Mouse (Mus musculus): ENCODE results near the gene Tnr. TPM values are rescaled to one million over a fixed set of nuclear protein-coding genes. Genes with fewer than 3 reads are reported as not detected.

Gene Tnr
- polyA plus RNA-seq, 1 experiment = not detected

- no peak overlapping the region for H3K4me3 ChIP-seq (ENCODE audit: insufficient read depth, low read depth, low read length)
- no peaks in the 10 kb centered on the region for H3K4me1 ChIP-seq (ENCODE audit: control insufficient read depth, insufficient read depth, insufficient read length, low read length)
- no peak overlapping the region for H3K27ac ChIP-seq (replicated peaks; ENCODE audit: low read depth, low read length)
Measured at GRCm38 (mm10) chr1:159632558-159632957, 109.0 kb downstream of the Tnr start.

GRCm38 (mm10) chr1:159639408-159639807, 115.8 kb downstream of the Tnr start:
- H3K4me3 ChIP-seq (ENCODE audit: insufficient read depth, low read depth, low read length) = no peak overlapping the region
- no peak overlapping the region for H3K27ac ChIP-seq (replicated peaks; ENCODE audit: low read depth, low read length)
- H3K4me1 ChIP-seq (ENCODE audit: control insufficient read depth, insufficient read depth, insufficient read length, low read length) = no peaks in the 10 kb centered on the region

- no peak overlapping the region for H3K4me3 ChIP-seq (ENCODE audit: insufficient read depth, low read depth, low read length)
- no peak overlapping the region for H3K27ac ChIP-seq (replicated peaks; ENCODE audit: low read depth, low read length)
- H3K4me1 ChIP-seq (ENCODE audit: control insufficient read depth, insufficient read depth, insufficient read length, low read length) = no peaks in the 10 kb centered on the region
Measured at GRCm38 (mm10) chr1:159645719-159646118, 122.2 kb downstream of the Tnr start.

- Histone ChIP-seq H3K4me3 (ENCODE audit: insufficient read depth, low read depth, low read length) (no peak overlapping the region), H3K4me1 (ENCODE audit: control insufficient read depth, insufficient read depth, insufficient read length, low read length) (no peaks in the 10 kb centered on the region), H3K27ac (replicated peaks; ENCODE audit: low read depth, low read length) (no peak overlapping the region)
Measured at GRCm38 (mm10) chr1:159650486-159650885, 126.9 kb downstream of the Tnr start.

GRCm38 (mm10) chr1:159655241-159655640, 131.7 kb downstream of the Tnr start:
- H3K27ac ChIP-seq (replicated peaks; ENCODE audit: low read depth, low read length) = no peak overlapping the region
- H3K4me1 ChIP-seq (ENCODE audit: control insufficient read depth, insufficient read depth, insufficient read length, low read length) = no peaks in the 10 kb centered on the region
- no peak overlapping the region for H3K4me3 ChIP-seq (ENCODE audit: insufficient read depth, low read depth, low read length)

- Histone ChIP-seq H3K27ac (replicated peaks; ENCODE audit: low read depth, low read length) (no peak overlapping the region), H3K4me1 (ENCODE audit: control insufficient read depth, insufficient read depth, insufficient read length, low read length) (no peaks in the 10 kb centered on the region), H3K4me3 (ENCODE audit: insufficient read depth, low read depth, low read length) (no peak overlapping the region)
Measured at GRCm38 (mm10) chr1:159657856-159658542, 134.4 kb downstream of the Tnr start.

GRCm38 (mm10) chr1:159660620-159661501, 137.3 kb downstream of the Tnr start:
- Histone ChIP-seq H3K4me3 (ENCODE audit: insufficient read depth, low read depth, low read length) (no peak overlapping the region), H3K4me1 (ENCODE audit: control insufficient read depth, insufficient read depth, insufficient read length, low read length) (no peaks in the 10 kb centered on the region), H3K27ac (replicated peaks; ENCODE audit: low read depth, low read length) (no peak overlapping the region)

- Histone ChIP-seq H3K27ac (replicated peaks; ENCODE audit: low read depth, low read length) (no peak overlapping the region), H3K4me1 (ENCODE audit: control insufficient read depth, insufficient read depth, insufficient read length, low read length) (no peaks in the 10 kb centered on the region), H3K4me3 (ENCODE audit: insufficient read depth, low read depth, low read length) (no peak overlapping the region)
Measured at GRCm38 (mm10) chr1:159664496-159664895, 140.9 kb downstream of the Tnr start.

GRCm38 (mm10) chr1:159664945-159665344, 141.4 kb downstream of the Tnr start:
- H3K4me3 ChIP-seq (ENCODE audit: insufficient read depth, low read depth, low read length) = no peak overlapping the region
- no peak overlapping the region for H3K27ac ChIP-seq (replicated peaks; ENCODE audit: low read depth, low read length)
- H3K4me1 ChIP-seq (ENCODE audit: control insufficient read depth, insufficient read depth, insufficient read length, low read length) = no peaks in the 10 kb centered on the region

- Histone ChIP-seq H3K4me3 (ENCODE audit: insufficient read depth, low read depth, low read length) (no peak overlapping the region), H3K27ac (replicated peaks; ENCODE audit: low read depth, low read length) (no peak overlapping the region), H3K4me1 (ENCODE audit: control insufficient read depth, insufficient read depth, insufficient read length, low read length) (no peaks in the 10 kb centered on the region)
Measured at GRCm38 (mm10) chr1:159670629-159671150, 147.1 kb downstream of the Tnr start.

- no peak overlapping the region for H3K27ac ChIP-seq (replicated peaks; ENCODE audit: low read depth, low read length)
- no peak overlapping the region for H3K4me3 ChIP-seq (ENCODE audit: insufficient read depth, low read depth, low read length)
- no peaks in the 10 kb centered on the region for H3K4me1 ChIP-seq (ENCODE audit: control insufficient read depth, insufficient read depth, insufficient read length, low read length)
Measured at GRCm38 (mm10) chr1:159671181-159671580, 147.6 kb downstream of the Tnr start.

GRCm38 (mm10) chr1:159674240-159674639, 150.7 kb downstream of the Tnr start:
- H3K4me1 ChIP-seq (ENCODE audit: control insufficient read depth, insufficient read depth, insufficient read length, low read length) = no peaks in the 10 kb centered on the region
- H3K4me3 ChIP-seq (ENCODE audit: insufficient read depth, low read depth, low read length) = no peak overlapping the region
- no peak overlapping the region for H3K27ac ChIP-seq (replicated peaks; ENCODE audit: low read depth, low read length)

GRCm38 (mm10) chr1:159675472-159675871, 151.9 kb downstream of the Tnr start:
- Histone ChIP-seq H3K4me1 (ENCODE audit: control insufficient read depth, insufficient read depth, insufficient read length, low read length) (no peaks in the 10 kb centered on the region), H3K4me3 (ENCODE audit: insufficient read depth, low read depth, low read length) (no peak overlapping the region), H3K27ac (replicated peaks; ENCODE audit: low read depth, low read length) (no peak overlapping the region)

GRCm38 (mm10) chr1:159678221-159678935, 154.8 kb downstream of the Tnr start:
- Histone ChIP-seq H3K4me1 (ENCODE audit: control insufficient read depth, insufficient read depth, insufficient read length, low read length) (no peaks in the 10 kb centered on the region), H3K27ac (replicated peaks; ENCODE audit: low read depth, low read length) (no peak overlapping the region), H3K4me3 (ENCODE audit: insufficient read depth, low read depth, low read length) (no peak overlapping the region)

- H3K4me3 ChIP-seq (ENCODE audit: insufficient read depth, low read depth, low read length) = no peak overlapping the region
- H3K27ac ChIP-seq (replicated peaks; ENCODE audit: low read depth, low read length) = no peak overlapping the region
- H3K4me1 ChIP-seq (ENCODE audit: control insufficient read depth, insufficient read depth, insufficient read length, low read length) = no peaks in the 10 kb centered on the region
Measured at GRCm38 (mm10) chr1:159681252-159681651, 157.7 kb downstream of the Tnr start.

Measured in brown adipose tissue, adult 24 weeks (tissue).